Mouse (Mus musculus) midbrain, embryonic 12.5 days (tissue): ENCODE measurements around the gene 3110040M04Rik. TPM values are rescaled to one million over a fixed set of nuclear protein-coding genes. Genes with fewer than 3 reads are reported as not detected.
A peak's percentile ranks its signal among the peaks of the same experiment; 100 is the strongest.
"Not testable (repeated sequence)": the region's sequence is repeated elsewhere in the genome, so short reads cannot be mapped to it uniquely, and the experiment has no call there.

Source experiments
- ATAC-seq: fragments of 200-750 bp; cut with Nextera tagmentation; 2 replicates; pipeline ENCODE4 v1.8.0; 2017; ENCODE audit warnings: low read depth, moderate TSS enrichment, moderate library complexity; ENCODE audit not compliant: low FRiP score
- H3K27ac ChIP-seq: fragments of 300-500 bp; sonication (generic); replicated peaks from 2 replicates; pipeline ENCODE4 v1.5.1; 2016; ENCODE audit warnings: mild to moderate bottlenecking
- H3K27me3 ChIP-seq: fragments of 300-500 bp; sonication (generic); 2 replicates; pipeline ENCODE4 v1.6.1; 2016; ENCODE audit warnings: mild to moderate bottlenecking
- H3K36me3 ChIP-seq: fragments of 300-500 bp; sonication (generic); 2 replicates; pipeline ENCODE4 v1.6.1; 2016
- H3K4me1 ChIP-seq: fragments of 300-500 bp; sonication (generic); 2 replicates; pipeline ENCODE4 v1.6.1; 2016
- H3K4me2 ChIP-seq: fragments of 300-500 bp; sonication (generic); replicated peaks from 2 replicates; pipeline ENCODE4 v1.6.1; 2016; ENCODE audit warnings: mild to moderate bottlenecking, moderate library complexity
- H3K4me3 ChIP-seq: fragments of 300-500 bp; sonication (generic); 2 replicates; pipeline ENCODE4 v1.5.1; 2016; ENCODE audit warnings: mild to moderate bottlenecking
- H3K9ac ChIP-seq: fragments of 300-500 bp; sonication (generic); replicated peaks from 2 replicates; pipeline ENCODE4 v1.6.1; 2016; ENCODE audit warnings: mild to moderate bottlenecking, moderate library complexity
- H3K9me3 ChIP-seq: fragments of 300-500 bp; sonication (generic); 2 replicates; pipeline ENCODE4 v1.6.1; 2016; ENCODE audit warnings: mild to moderate bottlenecking
- WGBS: fragments of 180-500 bp; shearing (Covaris S2); methylation state at CpG from one replicate; pipeline ENCODE4 v1.1.7; 2016; 5-methylcytosine and 5-hydroxymethylcytosine counted together
- polyA plus RNA-seq: library from polyadenylated mRNA; unstranded; fragments of >200 nt; fragmentation: Nextera tagmentation; extraction: Ambion mirVana; gene quantifications from 2 replicates; pipeline ENCODE4 v1.2.1, GENCODE M21; 2016

The 3110040M04Rik gene
- polyA plus RNA-seq, 1 experiment from 2014 or later, result not detected

GRCm38 (mm10) chr1:151177030-151177936 lies 26.6 kb upstream of the 3110040M04Rik start:
- Histone ChIP-seq H3K9me3 (no peaks in the 10 kb centered on the region), H3K9ac (no peak overlapping the region), H3K27me3 (no peaks in the 10 kb centered on the region), H3K36me3 (no peaks in the 10 kb centered on the region), H3K4me2 (peak overlapping the region; percentile 37), H3K4me1 (peaks cover 20% of the 10 kb centered on the region), H3K27ac (no peak overlapping the region; the same call in 1 of the 2 replicates), H3K4me3 (no peak overlapping the region)
- peak; percentile 83 for ATAC-seq
- WGBS, result 4% methylated on average over 10 of the region's 10 CpGs

GRCm38 (mm10) chr1:151177937-151178271 lies 26.0 kb upstream of the 3110040M04Rik start:
- H3K4me3 ChIP-seq, result no peak overlapping the region
- no peaks in the 10 kb centered on the region for H3K9me3 ChIP-seq
- peak overlapping the region; percentile 37 for H3K4me2 ChIP-seq
- WGBS, result 5% methylated on average over 4 of the region's 4 CpGs
- no peak; the same call in 1 of the 2 replicates for ATAC-seq
- H3K9ac ChIP-seq, result no peak overlapping the region
- no peaks in the 10 kb centered on the region for H3K36me3 ChIP-seq
- H3K27ac ChIP-seq, result no peak overlapping the region
- H3K4me1 ChIP-seq, result peaks cover 20% of the 10 kb centered on the region
- H3K27me3 ChIP-seq, result no peaks in the 10 kb centered on the region

GRCm38 (mm10) chr1:151178505-151179083 lies 25.3 kb upstream of the 3110040M04Rik start:
- ATAC-seq, result peak; percentile 42; the same call in 1 of the 2 replicates
- H3K9me3 ChIP-seq, result no peaks in the 10 kb centered on the region
- WGBS, result 11% methylated on average over 2 of the region's 2 CpGs
- H3K36me3 ChIP-seq, result no peaks in the 10 kb centered on the region
- no peak overlapping the region for H3K4me3 ChIP-seq
- peaks cover 20% of the 10 kb centered on the region for H3K4me1 ChIP-seq
- H3K9ac ChIP-seq, result no peak overlapping the region
- no peaks in the 10 kb centered on the region for H3K27me3 ChIP-seq
- H3K27ac ChIP-seq, result 0 out of 2 replicates have a peak overlapping the region, but pooled peaks have one; percentile 49
- H3K4me2 ChIP-seq, result no peak overlapping the region

- peaks cover 20% of the 10 kb centered on the region for H3K4me1 ChIP-seq
- H3K9me3 ChIP-seq, result no peaks in the 10 kb centered on the region
- H3K27ac ChIP-seq, result no peak overlapping the region
- no peak overlapping the region for H3K4me2 ChIP-seq
- no peaks in the 10 kb centered on the region for H3K36me3 ChIP-seq
- H3K9ac ChIP-seq, result no peak overlapping the region
- no peak for ATAC-seq
- no peak overlapping the region for H3K4me3 ChIP-seq
- H3K27me3 ChIP-seq, result no peaks in the 10 kb centered on the region
- WGBS, result 76% methylated on average over 2 of the region's 2 CpGs
Measured at GRCm38 (mm10) chr1:151180167-151180566, 23.8 kb upstream of the 3110040M04Rik start.

GRCm38 (mm10) chr1:151182266-151182665 lies 21.7 kb upstream of the 3110040M04Rik start, which contains the start of gene Gm47985:
TSS of gene Gm47985 (plus strand) at chr1:151182537.
- not testable (repeated sequence) for H3K4me3 ChIP-seq, H3K27ac ChIP-seq, ATAC-seq, H3K4me2 ChIP-seq, H3K36me3 ChIP-seq, H3K9ac ChIP-seq, H3K27me3 ChIP-seq, H3K9me3 ChIP-seq
- no CpG with 5 or more reads among the region's 7 CpGs for WGBS
- peaks cover 13% of the 10 kb centered on the region for H3K4me1 ChIP-seq

- H3K4me1 ChIP-seq, H3K4me2 ChIP-seq, H3K36me3 ChIP-seq, H3K9me3 ChIP-seq, H3K4me3 ChIP-seq, ATAC-seq, H3K27ac ChIP-seq, H3K27me3 ChIP-seq, H3K9ac ChIP-seq: not testable (repeated sequence)
- WGBS, result 78% methylated on average over 3 of the region's 3 CpGs
Measured at GRCm38 (mm10) chr1:151186186-151186585, 17.7 kb upstream of the 3110040M04Rik start.

GRCm38 (mm10) chr1:151186879-151187424 lies 17.0 kb upstream of the 3110040M04Rik start:
- not testable (repeated sequence) for H3K4me3 ChIP-seq, H3K9ac ChIP-seq, H3K27ac ChIP-seq, H3K4me1 ChIP-seq, H3K27me3 ChIP-seq, H3K36me3 ChIP-seq, H3K4me2 ChIP-seq, H3K9me3 ChIP-seq, ATAC-seq
- WGBS, result 89% methylated on average over 4 of the region's 4 CpGs

- no peaks in the 10 kb centered on the region for H3K27me3 ChIP-seq
- no peak overlapping the region for H3K4me2 ChIP-seq
- WGBS, result 93% methylated on average over 4 of the region's 4 CpGs
- H3K9me3 ChIP-seq, result no peaks in the 10 kb centered on the region
- H3K27ac ChIP-seq, result no peak overlapping the region
- no peak overlapping the region for H3K4me3 ChIP-seq
- H3K9ac ChIP-seq, result no peak overlapping the region
- no peaks in the 10 kb centered on the region for H3K36me3 ChIP-seq
- no peaks in the 10 kb centered on the region for H3K4me1 ChIP-seq
- ATAC-seq, result no peak
Measured at GRCm38 (mm10) chr1:151188469-151188868, 15.5 kb upstream of the 3110040M04Rik start.

GRCm38 (mm10) chr1:151192075-151192474 lies 11.8 kb upstream of the 3110040M04Rik start, which contains the start of gene Gm8947:
TSS of gene Gm8947 (plus strand) at chr1:151192376.
- H3K27me3 ChIP-seq, H3K4me2 ChIP-seq, H3K9me3 ChIP-seq, H3K9ac ChIP-seq, ATAC-seq, H3K36me3 ChIP-seq, H3K27ac ChIP-seq, H3K4me3 ChIP-seq, H3K4me1 ChIP-seq: not testable (repeated sequence)
- WGBS, result 88% methylated on average over 1 of the region's 7 CpGs

GRCm38 (mm10) chr1:151192739-151193138 lies 11.2 kb upstream of the 3110040M04Rik start:
- not testable (repeated sequence) for H3K36me3 ChIP-seq
- 93% methylated on average over 15 of the region's 15 CpGs for WGBS

GRCm38 (mm10) chr1:151195986-151196385 lies 7.9 kb upstream of the 3110040M04Rik start:
- H3K9ac ChIP-seq, ATAC-seq: not testable (repeated sequence)
- 29% methylated on average over 4 of the region's 4 CpGs for WGBS

More at GRCm38 (mm10) chr1:151192739-151193138, 11.2 kb upstream of the 3110040M04Rik start:
- H3K4me1 ChIP-seq, H3K9me3 ChIP-seq, H3K27ac ChIP-seq, H3K4me3 ChIP-seq, ATAC-seq, H3K27me3 ChIP-seq, H3K9ac ChIP-seq, H3K4me2 ChIP-seq: not testable (repeated sequence)

GRCm38 (mm10) chr1:151196690-151197089 lies 7.2 kb upstream of the 3110040M04Rik start:
- not testable (repeated sequence) for H3K9ac ChIP-seq, H3K27ac ChIP-seq, ATAC-seq, H3K36me3 ChIP-seq, H3K4me2 ChIP-seq, H3K4me3 ChIP-seq, H3K9me3 ChIP-seq, H3K27me3 ChIP-seq, H3K4me1 ChIP-seq
- 81% methylated on average over 3 of the region's 3 CpGs for WGBS

More at GRCm38 (mm10) chr1:151195986-151196385, 7.9 kb upstream of the 3110040M04Rik start:
- not testable (repeated sequence) for H3K27ac ChIP-seq, H3K36me3 ChIP-seq, H3K4me3 ChIP-seq, H3K4me2 ChIP-seq, H3K4me1 ChIP-seq, H3K9me3 ChIP-seq, H3K27me3 ChIP-seq
